Mouse (Mus musculus) liver, embryonic 16.5 days (tissue): Measurements from ENCODE around the gene Numa1. TPM values are rescaled to one million over a fixed set of nuclear protein-coding genes. Genes with fewer than 3 reads are reported as not detected.

Experiments
- ATAC-seq: fragments of 200-750 bp; cut with Nextera tagmentation; 2 replicates; pipeline ENCODE4 v1.8.0; 2017; ENCODE audit warnings: low read depth, mild to moderate bottlenecking, moderate number of reproducible peaks, moderate library complexity
- H3K27ac ChIP-seq: fragments of 300-500 bp; sonication (generic); 2 replicates; pipeline ENCODE4 v1.5.1; 2014; ENCODE audit warnings: mild to moderate bottlenecking, low read length
- H3K27me3 ChIP-seq: fragments of 300-500 bp; sonication (generic); 2 replicates; pipeline ENCODE4 v1.6.1; 2014; ENCODE audit warnings: low read depth, low read length, mixed read lengths; ENCODE audit not compliant: control insufficient read depth, insufficient read depth
- H3K36me3 ChIP-seq: fragments of 300-500 bp; sonication (generic); 2 replicates; pipeline ENCODE4 v1.6.1; 2014; ENCODE audit warnings: mild to moderate bottlenecking; ENCODE audit not compliant: control insufficient read depth, insufficient read depth
- H3K4me1 ChIP-seq: fragments of 300-500 bp; sonication (generic); 2 replicates; pipeline ENCODE4 v1.6.1; 2014; ENCODE audit warnings: low read depth, low read length, mixed read lengths; ENCODE audit not compliant: control insufficient read depth
- H3K4me2 ChIP-seq: fragments of 300-500 bp; sonication (generic); 2 replicates; pipeline ENCODE4 v1.6.1; 2014; ENCODE audit warnings: low read depth, low read length, mixed read lengths
- H3K4me3 ChIP-seq: fragments of 300-500 bp; sonication (generic); 2 replicates; pipeline ENCODE4 v1.5.1; 2014; ENCODE audit warnings: low read depth, mild to moderate bottlenecking, low read length
- H3K9ac ChIP-seq: fragments of 300-500 bp; sonication (generic); 2 replicates; pipeline ENCODE4 v1.6.1; 2014; ENCODE audit warnings: low read depth, low read length
- H3K9me3 ChIP-seq: fragments of 300-500 bp; sonication (generic); replicated peaks from 2 replicates; pipeline ENCODE4 v1.6.1; 2016; ENCODE audit warnings: low read length; ENCODE audit not compliant: control insufficient read depth
- WGBS: fragments of 180-500 bp; shearing (Covaris S2); extraction: QIAGEN DNeasy Blood & Tissue Kit; methylation state at CpG from one replicate; pipeline ENCODE4 v1.1.7; 2014; ENCODE audit not compliant: insufficient replicate concordance; 5-methylcytosine and 5-hydroxymethylcytosine counted together
- polyA plus RNA-seq: library from polyadenylated mRNA; unstranded; fragments of >200 nt; fragmentation: Nextera tagmentation; extraction: Ambion mirVana; gene quantifications from 2 replicates; pipeline ENCODE4 v1.2.1, GENCODE M21; 2015

Numa1 gene
- polyA plus RNA-seq, 1 experiment from 2014 or later: 32.1 TPM

GRCm38 (mm10) chr7:101951648-101952047 is 17.7 kb downstream of the Numa1 start:
- no peak for ATAC-seq
- no peaks in the 10 kb centered on the region for H3K36me3 ChIP-seq
- no peak overlapping the region for H3K4me3 ChIP-seq
- WGBS: 80% methylated on average over 1 of the region's 1 CpGs
- peaks cover 6% of the 10 kb centered on the region for H3K4me1 ChIP-seq
- H3K9ac ChIP-seq: no peak overlapping the region
- H3K9me3 ChIP-seq: no peaks in the 10 kb centered on the region
- no peak overlapping the region for H3K27ac ChIP-seq
- no peaks in the 10 kb centered on the region for H3K27me3 ChIP-seq
- no peak overlapping the region for H3K4me2 ChIP-seq

DNA sequence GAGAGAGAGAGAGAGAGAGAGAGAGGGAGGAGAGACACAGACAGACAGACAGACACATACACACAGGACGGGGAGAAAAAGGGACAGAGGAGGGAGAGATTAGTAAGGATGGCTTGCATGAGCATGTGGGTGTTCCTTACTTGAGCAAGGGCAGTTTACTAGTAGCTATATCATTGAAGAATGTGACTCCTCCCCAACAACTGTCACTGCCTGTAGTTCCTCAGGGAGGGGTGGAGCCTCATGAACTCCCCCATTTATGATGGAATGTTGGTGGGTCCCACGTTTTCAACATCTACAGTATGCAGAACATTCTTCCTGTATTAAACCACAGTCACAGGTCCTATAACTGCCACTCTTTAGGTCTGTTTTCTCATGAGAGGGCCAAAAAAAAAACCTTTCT is 18.2 kb downstream of the Numa1 start:
- 3% methylated on average over 2 of the region's 2 CpGs for WGBS
- H3K4me2 ChIP-seq: no peak overlapping the region
- no peak for ATAC-seq
- no peaks in the 10 kb centered on the region for H3K36me3 ChIP-seq
- no peak overlapping the region for H3K4me3 ChIP-seq
- H3K9me3 ChIP-seq: no peaks in the 10 kb centered on the region
- peaks cover 6% of the 10 kb centered on the region for H3K4me1 ChIP-seq
- no peak overlapping the region for H3K27ac ChIP-seq
- no peak overlapping the region for H3K9ac ChIP-seq
- H3K27me3 ChIP-seq: no peaks in the 10 kb centered on the region

GRCm38 (mm10) chr7:101954163-101954562 is 20.3 kb downstream of the Numa1 start:
- Histone ChIP-seq H3K27ac (no peak overlapping the region), H3K4me1 (peaks cover 6% of the 10 kb centered on the region), H3K36me3 (no peaks in the 10 kb centered on the region), H3K4me2 (no peak overlapping the region), H3K9me3 (no peaks in the 10 kb centered on the region), H3K27me3 (no peaks in the 10 kb centered on the region), H3K4me3 (no peak overlapping the region), H3K9ac (no peak overlapping the region)
- WGBS: 84% methylated on average over 2 of the region's 2 CpGs
- no peak for ATAC-seq

DNA sequence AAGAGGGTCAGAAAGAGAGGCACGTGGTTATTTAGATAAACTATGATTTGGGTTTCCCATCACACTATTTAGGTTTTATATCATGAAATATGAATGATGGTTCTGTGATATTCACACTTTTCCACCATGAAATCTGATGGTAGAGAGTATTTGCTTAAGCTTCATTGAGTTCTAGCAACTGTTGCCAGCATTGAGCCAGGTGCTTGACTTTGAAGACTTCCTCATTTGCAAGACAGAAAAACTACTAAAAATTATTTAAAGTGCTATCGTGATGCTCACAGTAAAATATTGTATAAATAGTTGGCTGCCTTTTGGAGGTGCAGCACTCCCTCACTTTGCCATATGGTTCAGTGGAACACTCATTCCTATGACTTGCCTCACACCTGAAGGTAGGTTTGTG is 21.4 kb downstream of the Numa1 start:
- Histone ChIP-seq H3K36me3 (no peaks in the 10 kb centered on the region), H3K9me3 (no peaks in the 10 kb centered on the region), H3K4me3 (no peak overlapping the region), H3K27me3 (no peaks in the 10 kb centered on the region), H3K27ac (no peak overlapping the region), H3K4me2 (no peak overlapping the region), H3K9ac (no peak overlapping the region), H3K4me1 (peaks cover 6% of the 10 kb centered on the region)
- ATAC-seq: no peak
- 66% methylated on average over 2 of the region's 2 CpGs for WGBS

GRCm38 (mm10) chr7:101955862-101956261 is 22.0 kb downstream of the Numa1 start:
- WGBS: 45% methylated on average over 4 of the region's 4 CpGs
- Histone ChIP-seq H3K27ac (no peak overlapping the region), H3K36me3 (no peaks in the 10 kb centered on the region), H3K27me3 (no peaks in the 10 kb centered on the region), H3K9me3 (no peaks in the 10 kb centered on the region), H3K4me1 (peaks cover 6% of the 10 kb centered on the region), H3K9ac (no peak overlapping the region), H3K4me2 (no peak overlapping the region), H3K4me3 (no peak overlapping the region)
- no peak for ATAC-seq

GRCm38 (mm10) chr7:101956481-101956880 is 22.6 kb downstream of the Numa1 start:
- no peak overlapping the region for H3K9ac ChIP-seq
- no peak overlapping the region for H3K4me3 ChIP-seq
- H3K4me1 ChIP-seq: peaks cover 6% of the 10 kb centered on the region
- H3K27ac ChIP-seq: no peak overlapping the region
- ATAC-seq: no peak
- no peaks in the 10 kb centered on the region for H3K27me3 ChIP-seq
- WGBS: 73% methylated on average over 1 of the region's 1 CpGs
- no peak overlapping the region for H3K4me2 ChIP-seq
- H3K9me3 ChIP-seq: no peaks in the 10 kb centered on the region
- H3K36me3 ChIP-seq: no peaks in the 10 kb centered on the region

GRCm38 (mm10) chr7:101956911-101957310 is 23.0 kb downstream of the Numa1 start:
- Histone ChIP-seq H3K36me3 (no peaks in the 10 kb centered on the region), H3K27me3 (no peaks in the 10 kb centered on the region), H3K4me2 (no peak overlapping the region), H3K4me1 (peaks cover 6% of the 10 kb centered on the region), H3K9ac (no peak overlapping the region), H3K27ac (no peak overlapping the region), H3K9me3 (no peaks in the 10 kb centered on the region), H3K4me3 (no peak overlapping the region)
- WGBS: 84% methylated on average over 5 of the region's 5 CpGs
- no peak for ATAC-seq

- H3K4me1 ChIP-seq: peaks cover 16% of the 10 kb centered on the region
- no peak overlapping the region for H3K4me3 ChIP-seq
- no peak overlapping the region for H3K27ac ChIP-seq
- no peak overlapping the region for H3K4me2 ChIP-seq
- H3K9ac ChIP-seq: no peak overlapping the region
- 83% methylated on average over 2 of the region's 2 CpGs for WGBS
- no peak for ATAC-seq
- no peaks in the 10 kb centered on the region for H3K36me3 ChIP-seq
- H3K9me3 ChIP-seq: no peaks in the 10 kb centered on the region
- no peaks in the 10 kb centered on the region for H3K27me3 ChIP-seq
Measured at GRCm38 (mm10) chr7:101962829-101963228, 28.9 kb downstream of the Numa1 start.

DNA sequence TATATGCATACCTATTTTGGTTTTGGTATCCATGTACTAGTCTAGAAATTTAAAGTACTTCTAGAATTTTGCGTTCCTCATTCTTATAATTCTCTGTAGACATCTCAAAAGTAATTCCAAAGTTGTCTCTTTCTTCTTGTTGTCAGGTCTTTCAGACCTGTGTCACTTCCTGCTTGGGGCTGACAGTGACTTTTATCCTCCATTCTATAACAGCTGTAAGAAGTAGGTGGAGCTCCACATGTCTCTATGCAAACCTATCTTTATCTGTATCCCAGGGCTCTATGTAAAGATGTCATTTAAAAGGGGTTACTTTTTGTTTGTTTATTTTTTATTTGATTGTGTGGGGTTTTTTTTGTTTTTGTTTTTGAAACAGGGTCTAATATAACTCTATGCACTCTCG is 29.7 kb downstream of the Numa1 start:
- Histone ChIP-seq H3K27ac (no peak overlapping the region), H3K4me2 (no peak overlapping the region), H3K9ac (no peak overlapping the region), H3K9me3 (no peaks in the 10 kb centered on the region), H3K4me3 (no peak overlapping the region), H3K36me3 (no peaks in the 10 kb centered on the region), H3K4me1 (peaks cover 16% of the 10 kb centered on the region), H3K27me3 (no peaks in the 10 kb centered on the region)
- WGBS: 75% methylated on average over 2 of the region's 2 CpGs
- ATAC-seq: no peak
